Mouse (Mus musculus): ENCODE measurements around the gene E130114P18Rik.
A peak's percentile ranks its signal among the peaks of the same experiment; 100 is the strongest.

E130114P18Rik gene

DNA sequence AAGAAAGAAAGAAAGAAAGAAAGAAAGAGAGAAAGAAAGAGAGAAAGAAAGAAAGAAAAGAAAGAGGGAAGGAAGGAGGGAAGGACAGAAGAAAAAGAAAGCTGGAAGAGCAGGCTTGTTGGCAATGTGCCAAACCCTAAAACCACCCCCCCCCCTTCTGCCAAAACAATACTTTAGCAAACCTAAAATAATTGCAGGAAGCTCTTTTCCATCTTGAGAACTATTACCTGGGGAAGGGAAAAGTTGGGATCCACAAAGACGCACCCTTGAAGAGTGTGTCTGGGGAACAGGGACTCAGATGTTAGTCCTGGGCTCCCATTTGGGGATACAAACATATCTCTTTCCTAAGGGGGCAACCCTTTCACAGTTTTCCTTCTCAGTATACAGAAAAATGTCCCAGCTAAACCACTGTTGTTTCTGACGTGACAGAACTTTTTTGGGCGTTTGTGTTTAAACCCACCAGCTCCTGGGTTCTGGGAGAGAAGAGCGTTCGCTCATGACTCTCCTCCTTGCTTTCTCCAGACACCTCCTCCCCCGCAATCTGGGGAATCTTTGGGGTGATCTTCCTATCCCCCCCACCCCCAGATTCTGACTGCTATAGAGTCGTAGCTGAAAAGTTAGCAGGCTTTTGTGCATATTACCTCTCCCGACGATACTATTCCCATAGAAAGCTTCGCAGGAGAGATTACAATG is 1.3 kb downstream of the E130114P18Rik start:
- no peak for DNase-seq (ENCODE audit: low spot score in 2 of 2)

DNA sequence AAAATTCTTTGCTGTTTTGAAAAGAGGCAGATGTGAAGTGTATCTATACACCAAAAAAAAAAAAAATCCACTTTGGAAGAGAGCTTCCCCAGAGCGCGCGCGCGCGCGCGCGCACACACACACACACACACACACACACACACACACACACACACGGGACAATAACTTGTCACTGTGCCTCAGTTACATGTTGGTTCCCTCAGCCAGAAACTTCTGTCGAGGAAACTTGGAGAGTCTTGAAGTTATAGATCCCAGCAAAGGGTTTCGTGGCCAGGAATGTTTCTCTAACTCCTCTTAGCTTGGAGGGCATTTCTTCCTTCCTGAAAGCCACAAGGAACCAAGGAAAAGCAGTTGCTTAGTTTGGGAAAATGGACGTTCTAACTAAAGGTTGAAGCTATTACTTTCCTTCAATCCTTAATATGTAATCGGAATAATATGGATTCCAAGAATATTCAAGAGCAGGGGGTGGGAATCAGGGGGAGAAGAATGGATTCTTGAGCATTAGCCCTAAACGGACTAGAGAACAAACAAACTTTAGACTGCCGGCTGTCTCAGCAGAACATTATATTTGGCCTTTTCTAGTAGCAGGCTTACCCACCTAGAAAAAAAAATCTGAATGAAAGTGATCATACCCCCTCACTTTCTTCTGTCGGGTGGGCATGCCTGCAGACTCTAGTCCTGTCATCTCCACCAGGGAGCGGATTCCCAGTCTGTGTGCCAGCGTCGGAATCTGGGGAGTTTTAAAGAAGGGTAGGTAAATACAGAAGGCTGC is 2.2 kb downstream of the E130114P18Rik start:
- DNase-seq (ENCODE audit: low spot score in 2 of 2), result no peak

DNA sequence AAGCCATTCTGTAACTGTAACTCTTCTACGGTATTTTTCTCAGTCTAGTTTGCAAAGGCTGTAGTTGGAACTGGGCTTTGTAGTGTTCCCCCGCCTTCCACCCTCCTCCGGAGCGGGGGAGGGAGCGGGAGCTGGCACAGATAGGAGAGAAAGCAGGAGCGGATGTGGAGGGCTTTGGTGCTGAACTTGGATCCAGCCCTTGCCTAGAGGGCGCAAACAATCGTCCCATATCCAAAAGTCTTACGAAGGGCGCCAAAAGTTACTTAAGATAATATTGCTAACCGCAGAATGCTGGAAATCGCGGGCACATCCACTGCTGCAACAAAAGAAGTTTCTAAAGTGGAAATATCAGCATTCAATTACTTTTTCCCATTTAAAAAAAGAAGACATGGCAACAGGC is 2.8 kb downstream of the E130114P18Rik start:
- DNase-seq (ENCODE audit: low spot score in 2 of 2), result no peak

DNA sequence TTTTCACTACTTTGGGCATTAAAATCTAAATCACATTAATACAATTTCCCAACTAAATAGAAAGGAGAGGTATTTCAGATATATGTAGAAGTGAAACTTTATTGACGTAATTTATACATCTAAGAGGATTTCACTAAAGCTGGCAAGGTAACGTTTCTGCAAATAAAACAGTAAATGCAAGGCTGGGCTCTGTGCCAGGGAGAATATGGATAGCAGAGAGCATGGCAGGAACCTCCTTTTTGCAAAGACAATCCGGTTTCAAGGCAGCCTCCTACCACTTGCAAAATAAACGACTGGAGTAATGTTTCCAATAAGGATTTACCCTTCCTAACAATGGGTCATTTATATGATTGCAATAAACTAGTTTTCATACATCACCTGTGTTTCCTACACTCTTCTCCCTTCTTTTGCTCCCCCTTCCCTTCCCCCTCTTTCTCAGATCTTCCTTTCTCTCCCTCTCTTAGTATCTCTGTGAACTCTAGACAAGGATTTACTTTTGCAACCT is 3.4 kb downstream of the E130114P18Rik start:
- DNase-seq (ENCODE audit: low spot score in 2 of 2), result no peak

DNA sequence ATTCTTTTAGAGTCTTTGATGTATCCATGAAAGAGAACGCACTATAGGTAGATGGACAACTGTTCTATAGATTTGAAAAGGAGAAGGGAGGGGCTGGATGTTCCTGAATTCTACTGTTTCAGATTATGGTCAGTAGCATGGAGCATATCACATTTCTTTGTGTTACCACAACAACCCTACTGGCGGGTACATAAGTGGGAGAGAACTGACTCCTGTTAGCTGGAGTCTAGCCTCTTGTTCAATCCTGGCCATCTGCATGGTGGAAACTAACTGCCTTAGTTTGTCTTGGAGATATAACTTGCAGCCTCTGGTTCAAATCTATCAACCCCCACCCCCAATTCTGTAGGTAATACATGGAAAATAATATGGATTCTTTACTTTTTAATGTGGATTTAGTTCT is 4.1 kb downstream of the E130114P18Rik start:
- no peak for DNase-seq (ENCODE audit: low spot score in 2 of 2)

DNA sequence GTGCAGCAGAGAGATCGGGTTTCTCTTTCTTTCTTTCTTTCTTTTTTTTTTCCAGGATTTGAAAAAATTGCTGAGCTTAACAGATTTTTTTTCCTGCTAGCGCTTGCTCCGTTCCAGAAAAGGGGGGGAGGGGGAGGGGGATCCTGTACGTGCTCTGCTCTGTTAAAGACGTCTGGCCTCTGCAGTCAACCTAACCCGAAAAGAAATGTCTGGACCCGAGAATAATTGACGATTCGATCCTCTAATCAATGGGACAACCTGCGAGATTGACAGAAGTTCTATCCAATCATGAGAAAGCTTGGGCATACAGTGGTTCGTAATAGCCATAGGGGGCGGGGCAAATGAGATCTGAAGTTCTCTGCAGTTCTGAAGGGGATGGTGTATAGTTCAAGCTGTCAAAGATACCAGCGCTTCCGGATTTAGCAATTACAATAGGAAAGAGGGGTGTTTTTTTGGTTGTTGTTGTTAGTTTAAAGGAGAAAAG is 4.7 kb downstream of the E130114P18Rik start:
- DNase-seq (ENCODE audit: low spot score in 2 of 2), result peak; percentile 64 to 82

DNA sequence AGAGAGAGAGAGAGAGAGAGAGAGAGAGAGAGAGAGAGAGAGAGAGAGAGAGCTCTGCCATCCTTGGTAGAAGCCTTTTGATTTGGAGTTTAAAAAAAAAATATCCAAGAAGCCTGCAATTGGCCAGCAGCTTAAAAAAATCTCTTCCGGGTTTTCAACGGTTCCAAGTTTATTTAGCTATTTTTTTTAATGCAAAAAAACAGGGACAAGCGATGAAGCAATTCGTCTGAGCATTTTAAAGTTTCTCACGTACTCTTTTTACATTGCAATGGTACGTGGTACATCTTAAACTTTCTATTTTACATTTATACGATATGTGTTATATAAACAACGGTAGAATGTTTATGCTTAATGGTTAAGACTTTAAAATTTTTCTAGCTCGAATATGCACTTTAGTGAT is 5.2 kb downstream of the E130114P18Rik start, which contains the start of gene Nfia:
TSS of gene Nfia (plus strand) at position 94 of the 400 bp plus-strand sequence.
- DNase-seq (ENCODE audit: low spot score in 2 of 2), result no peak

DNA sequence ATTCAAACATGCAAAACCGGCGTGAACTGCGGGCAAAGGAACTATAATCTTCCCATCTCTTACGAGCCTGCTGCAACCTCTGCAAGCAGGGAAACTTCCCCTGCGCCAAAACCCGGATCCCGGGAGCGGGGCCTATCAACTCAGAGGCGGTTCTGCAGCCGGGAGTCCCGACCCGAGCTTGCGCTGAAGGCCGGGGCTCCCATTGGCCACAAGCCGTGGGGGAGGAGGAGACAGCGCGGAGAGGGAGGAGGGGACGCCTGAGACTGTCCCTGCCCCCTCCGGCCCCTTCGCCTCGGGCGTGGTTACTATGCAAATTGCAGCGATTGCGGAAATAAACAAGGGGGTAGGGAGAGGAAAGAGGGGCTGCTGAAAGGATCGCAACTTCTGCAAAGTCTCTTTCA is 5.8 kb downstream of the E130114P18Rik start:
- DNase-seq (ENCODE audit: low spot score in 2 of 2), result peak; percentile 84 to 88

DNA sequence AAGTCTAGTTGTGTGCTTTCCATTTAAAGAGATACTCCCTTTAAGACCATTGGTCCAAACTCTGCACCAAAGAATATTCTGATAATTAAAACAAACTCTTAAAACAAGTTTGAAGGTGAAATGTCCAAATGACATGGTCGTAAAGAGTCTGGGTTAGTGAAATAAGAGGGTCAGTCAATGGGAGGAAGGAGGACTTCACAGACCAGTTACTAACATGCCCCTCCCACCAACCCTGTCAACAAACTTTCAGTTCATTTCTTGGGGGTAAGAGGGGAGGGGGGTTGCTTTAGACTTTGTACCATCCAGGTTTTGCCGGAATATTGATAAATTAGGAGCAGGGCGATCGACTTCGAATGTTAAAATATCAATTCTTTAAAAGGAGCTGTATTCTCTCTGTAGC is 6.5 kb downstream of the E130114P18Rik start:
- DNase-seq (ENCODE audit: low spot score in 2 of 2), result no peak

DNA sequence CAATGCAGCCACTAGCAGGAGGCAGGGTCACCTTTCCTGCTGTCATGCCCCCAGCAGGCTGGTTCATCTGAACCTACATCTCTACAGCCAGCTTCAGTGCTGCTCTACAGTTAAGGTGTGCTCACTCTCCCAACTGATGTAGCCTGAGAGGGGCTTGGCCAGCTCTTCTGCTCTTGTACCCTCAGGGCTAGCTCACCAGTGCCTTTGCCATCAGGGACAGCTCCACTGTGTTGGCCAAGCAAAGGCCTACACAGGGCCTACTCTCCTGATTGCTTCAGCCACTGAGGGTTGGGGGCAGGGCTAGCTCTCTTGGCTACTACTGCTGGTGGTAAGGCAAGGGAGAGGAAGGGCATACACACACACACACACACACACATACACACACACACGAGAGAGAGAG is 8.0 kb downstream of the E130114P18Rik start:
- no peak for DNase-seq (ENCODE audit: low spot score in 2 of 2)

DNA sequence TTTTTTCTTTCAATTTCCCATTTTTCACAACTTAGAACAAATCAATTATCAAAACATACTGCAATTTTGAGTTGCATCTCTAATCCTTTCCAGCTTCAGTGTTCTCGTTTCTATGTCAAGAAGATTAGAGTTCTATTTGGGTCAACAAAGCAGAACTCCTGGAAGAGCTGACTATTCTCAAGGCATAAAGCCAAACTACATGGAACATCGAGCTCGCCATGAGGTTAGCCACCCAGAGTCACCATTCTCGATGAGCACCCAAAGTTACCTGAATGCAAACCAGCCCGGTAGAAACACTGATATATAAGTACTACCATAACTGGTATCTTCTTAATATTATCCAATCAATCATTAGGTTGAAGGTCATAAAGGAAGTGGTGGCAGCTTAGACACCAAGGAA is 10.4 kb downstream of the E130114P18Rik start:
- no peak for DNase-seq (ENCODE audit: low spot score in 2 of 2)

DNA sequence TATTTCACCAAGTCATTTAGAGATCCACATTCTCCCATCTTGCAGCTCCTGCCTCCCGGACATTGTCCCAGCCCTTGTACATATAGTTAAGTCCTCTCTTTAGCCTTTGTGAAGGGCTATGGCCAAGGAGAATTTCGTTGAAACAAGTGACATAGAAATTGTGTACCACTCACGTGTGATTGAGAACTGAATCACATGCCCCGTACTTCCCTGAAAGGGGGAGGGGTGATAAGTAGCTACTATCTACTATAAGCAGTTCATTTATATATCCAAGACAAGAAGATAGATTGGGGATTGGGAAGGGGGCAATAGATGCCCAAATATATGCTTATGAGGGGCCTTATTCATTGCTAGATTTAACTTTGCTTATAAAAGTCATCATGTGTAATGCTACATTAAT is 10.9 kb downstream of the E130114P18Rik start:
- no peak for DNase-seq (ENCODE audit: low spot score in 2 of 2)

DNA sequence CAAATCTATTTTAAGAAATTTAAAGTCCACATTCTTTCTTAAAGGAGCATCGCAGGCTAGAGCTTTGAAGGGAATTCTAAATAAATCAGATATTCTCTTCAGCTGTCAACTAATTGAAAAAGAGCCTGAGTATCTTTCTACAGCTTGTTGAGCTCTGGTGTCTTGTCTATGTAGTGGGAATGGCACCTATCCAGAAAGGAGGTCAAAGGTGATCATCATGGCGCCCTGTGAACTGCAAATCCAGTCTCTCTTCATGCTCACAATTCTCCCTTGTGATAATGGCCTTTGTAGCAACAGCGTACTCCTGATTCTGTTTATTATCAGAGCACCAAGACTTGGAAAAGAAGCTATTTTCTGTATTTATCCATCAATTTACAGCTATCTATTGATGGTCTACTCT is 11.8 kb downstream of the E130114P18Rik start:
- no peak for DNase-seq (ENCODE audit: low spot score in 2 of 2)

DNA sequence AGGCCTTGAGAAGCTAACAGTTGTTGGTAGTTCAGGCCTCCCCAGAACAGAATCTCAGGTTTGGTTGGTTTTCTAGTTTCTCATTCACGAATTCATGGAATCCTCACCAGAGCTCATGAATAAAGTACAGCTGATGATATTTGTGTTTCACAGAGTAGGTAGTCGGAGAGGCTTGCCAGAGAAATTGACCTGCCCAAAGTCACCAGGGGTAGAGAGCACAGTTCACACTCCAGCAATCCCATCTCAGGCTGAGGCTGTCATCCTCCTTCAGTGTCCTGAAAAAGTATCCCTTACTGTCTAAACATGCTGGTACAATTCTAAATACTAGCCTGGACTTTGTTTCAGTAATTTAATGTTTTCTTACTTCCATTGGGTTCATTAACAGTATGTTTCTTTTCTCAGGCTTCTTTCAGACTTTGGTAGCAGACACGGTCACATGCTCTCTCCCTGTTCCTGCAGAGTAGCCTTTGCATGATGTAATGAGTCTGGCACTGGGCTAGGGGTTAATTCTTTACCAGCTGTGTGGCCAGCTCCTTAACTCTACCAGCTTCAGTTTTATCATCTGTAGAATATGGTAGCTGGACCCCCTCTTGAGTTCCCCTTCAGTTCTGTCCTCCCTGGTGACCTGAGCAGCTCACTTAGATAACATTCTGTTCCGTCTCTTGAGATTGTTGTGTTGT is 12.4 kb downstream of the E130114P18Rik start:
- DNase-seq (ENCODE audit: low spot score in 2 of 2), result no peak

DNA sequence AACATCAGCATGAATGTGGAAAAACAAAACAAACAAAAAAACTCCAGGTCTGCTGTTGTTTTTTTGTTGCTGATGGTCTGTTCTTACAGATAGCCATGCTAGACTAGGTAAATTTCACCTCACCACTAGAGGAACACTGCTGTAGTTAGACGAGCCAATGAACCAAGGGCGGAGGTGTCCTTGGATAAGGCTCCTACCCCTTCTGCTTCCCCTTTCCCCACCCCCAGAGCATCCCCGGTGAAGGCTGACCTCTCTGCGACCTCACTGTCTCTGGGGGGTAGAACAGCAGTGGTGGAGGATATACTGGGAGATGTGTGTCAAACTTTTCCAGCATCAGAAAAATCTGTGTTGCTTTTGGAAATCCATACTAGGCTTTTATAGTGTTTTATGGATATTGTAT is 13.3 kb downstream of the E130114P18Rik start:
- no peak for DNase-seq (ENCODE audit: low spot score in 2 of 2)

DNA sequence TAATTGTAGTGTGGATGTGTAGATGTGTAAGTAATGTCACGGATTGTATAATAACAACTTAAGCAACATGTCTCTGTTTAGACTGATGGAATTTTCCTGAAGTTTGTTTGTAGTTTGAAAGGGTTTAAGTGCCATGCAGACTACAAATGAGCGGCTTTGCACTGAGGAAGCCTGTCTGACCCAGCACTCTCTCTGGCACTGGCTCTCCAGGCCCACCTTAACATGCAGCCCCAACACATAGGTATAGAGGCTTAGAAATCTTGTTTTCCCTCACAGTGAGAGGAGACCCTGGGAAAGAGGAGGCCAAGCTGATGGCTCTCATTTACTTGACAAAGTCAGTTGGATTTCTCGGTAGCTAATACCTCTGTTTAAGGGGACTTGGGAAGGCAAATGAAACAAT is 19.2 kb downstream of the E130114P18Rik start:
- DNase-seq (ENCODE audit: low spot score in 2 of 2), result no peak

DNA sequence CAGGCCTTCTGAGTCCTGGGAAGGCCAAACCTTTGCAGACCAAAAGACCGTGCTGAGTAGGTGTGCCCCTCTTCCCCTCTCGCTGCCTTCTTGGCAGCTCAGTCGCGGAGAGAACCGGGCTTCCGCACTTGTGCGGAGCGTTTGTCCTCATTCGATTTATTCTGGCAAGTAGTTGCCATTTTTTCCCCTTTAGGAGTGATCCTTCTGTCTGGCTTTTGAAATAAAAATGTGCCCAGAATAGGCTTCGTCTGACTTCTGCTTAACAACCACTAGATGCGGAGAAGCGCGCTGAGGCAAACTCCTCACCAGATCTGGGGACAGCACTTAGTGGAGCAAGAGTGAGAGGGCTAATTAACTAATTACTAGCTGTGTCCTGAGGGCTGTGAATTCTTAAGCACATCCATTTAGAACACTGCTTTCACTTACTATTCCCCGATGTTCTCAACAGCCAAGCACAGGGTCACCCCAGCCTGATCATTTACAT is 19.9 kb downstream of the E130114P18Rik start:
- no peak for DNase-seq (ENCODE audit: low spot score in 2 of 2)

DNA sequence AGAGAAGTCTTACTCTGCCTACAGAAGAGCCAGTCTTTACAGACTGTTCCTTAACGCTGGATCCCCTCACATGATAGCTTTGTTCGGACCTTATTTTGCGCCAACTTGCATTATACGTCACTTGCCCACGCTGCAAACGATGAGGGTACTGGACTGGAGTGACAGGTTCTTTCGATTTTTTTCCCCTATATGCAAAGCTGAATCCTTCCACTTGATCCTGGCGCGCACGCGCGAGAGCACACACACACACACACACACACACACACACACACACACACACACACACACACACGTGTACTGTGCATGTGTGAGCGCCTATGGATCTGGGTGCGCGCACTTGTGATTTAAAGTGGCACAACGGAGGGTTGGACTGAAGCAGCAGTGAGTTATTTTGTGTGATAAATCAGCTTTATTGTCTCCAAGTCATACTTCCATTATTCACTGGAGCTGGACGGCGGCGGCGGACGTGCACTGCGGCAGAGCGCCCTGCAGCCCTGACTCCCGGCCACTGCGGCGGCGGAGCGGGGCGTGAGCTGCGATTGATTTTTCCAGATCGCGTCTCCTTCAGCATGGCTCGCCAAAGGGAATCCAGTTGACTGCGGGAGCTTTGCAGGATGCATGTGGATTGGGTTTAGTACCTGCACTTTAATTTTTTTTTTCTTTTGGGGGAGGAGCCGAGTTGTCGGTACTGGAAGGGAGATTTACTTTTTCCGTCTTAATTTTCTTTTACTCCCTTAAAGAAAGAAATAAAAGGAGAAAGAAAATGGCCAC is 20.5 kb downstream of the E130114P18Rik start:
- DNase-seq (ENCODE audit: low spot score in 2 of 2), result no peak

DNA sequence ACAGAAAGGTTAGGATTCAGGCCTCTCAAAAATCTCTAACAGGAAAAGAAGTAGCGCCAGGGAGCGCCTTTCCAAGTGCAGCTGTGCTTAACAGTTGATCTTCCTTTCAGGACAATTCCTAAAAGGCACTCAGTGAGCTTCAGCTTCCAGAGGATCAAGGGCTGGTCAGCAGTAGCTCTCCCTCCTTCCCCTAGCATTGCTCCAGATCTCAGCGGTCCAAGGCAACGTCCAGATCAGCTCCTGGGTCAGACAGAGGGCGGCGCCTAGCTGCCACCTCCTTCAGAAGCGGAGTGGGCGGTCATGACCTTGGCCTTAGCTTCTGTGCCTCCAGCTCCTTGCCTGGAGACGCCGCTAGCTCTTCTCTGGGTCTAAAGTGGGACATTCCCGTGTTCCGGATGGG is 23.6 kb downstream of the E130114P18Rik start:
- no peak for DNase-seq (ENCODE audit: low spot score in 2 of 2)

DNA sequence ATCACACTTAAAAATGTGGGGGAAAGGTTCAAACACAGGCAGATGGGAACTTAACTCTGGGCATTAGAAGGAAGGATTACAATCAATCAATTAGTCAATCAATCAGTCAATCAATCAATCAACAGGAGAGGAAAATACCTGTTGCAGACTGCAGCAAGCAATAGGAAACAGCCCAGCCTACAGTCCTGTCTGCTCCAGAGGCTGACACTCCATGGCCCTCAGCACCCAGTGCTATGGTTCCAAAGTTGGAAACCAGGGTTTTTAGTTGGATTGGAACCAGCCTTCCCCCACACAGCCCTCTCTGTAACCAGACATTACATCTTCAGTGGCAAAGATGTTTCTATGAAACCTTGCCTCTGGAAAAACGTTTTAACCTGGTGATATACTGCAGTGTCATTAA is 24.4 kb downstream of the E130114P18Rik start:
- no peak for DNase-seq (ENCODE audit: low spot score in 2 of 2)

DNA sequence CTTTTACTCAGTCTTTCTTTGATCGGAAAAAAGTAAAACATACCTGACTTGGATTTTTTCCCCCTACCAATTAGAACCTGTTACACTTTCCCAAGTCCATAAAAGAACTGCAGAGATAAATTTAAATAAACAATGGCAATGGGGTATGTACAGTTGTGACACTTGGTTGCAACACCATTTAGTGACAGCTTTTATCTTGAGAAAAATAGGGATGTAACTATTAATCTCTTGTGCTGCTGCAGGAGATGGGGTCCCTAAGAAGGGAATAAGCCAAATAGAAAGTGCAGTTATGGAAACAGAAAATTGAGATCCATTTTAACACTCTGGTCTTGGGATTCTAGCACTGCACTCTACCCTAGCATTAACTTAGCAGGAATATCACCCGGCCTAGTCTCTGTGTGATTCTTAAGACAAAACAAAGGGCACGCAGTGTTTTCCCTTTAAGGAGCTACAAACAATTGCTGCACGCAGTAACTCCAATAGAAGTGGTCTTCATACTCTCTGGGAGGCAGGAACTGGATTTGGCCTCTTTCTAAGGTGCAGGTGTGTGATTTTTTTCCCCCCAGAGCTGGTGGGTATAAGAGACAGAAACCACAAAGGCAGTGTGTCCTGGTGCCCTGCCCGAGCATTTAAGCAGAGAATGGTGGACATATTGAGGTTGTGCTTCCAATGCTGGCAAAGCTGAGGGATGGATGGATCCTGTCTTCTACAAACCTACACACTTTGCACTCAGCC is 25.4 kb downstream of the E130114P18Rik start:
- DNase-seq (ENCODE audit: low spot score in 2 of 2), result no peak

Data from spleen, postnatal 14 days (tissue).